Mouse (Mus musculus) forebrain, embryonic 15.5 days (tissue): ENCODE measurements around the gene Tnfsf8. TPM values are rescaled to one million over a fixed set of nuclear protein-coding genes. Genes with fewer than 3 reads are reported as not detected.

ENCODE experiments used
- ATAC-seq: fragments of 200-750 bp; cut with Nextera tagmentation; replicated peaks from 2 replicates; pipeline ENCODE4 v1.8.0; 2017; ENCODE audit warnings: mild to moderate bottlenecking, moderate TSS enrichment, moderate library complexity
- H3K27ac ChIP-seq: fragments of 300-500 bp; sonication (generic); replicated peaks from 2 replicates; pipeline ENCODE4 v1.5.1; 2015; ENCODE audit warnings: mild to moderate bottlenecking, inconsistent platforms
- H3K27me3 ChIP-seq: fragments of 300-500 bp; sonication (generic); 2 replicates; pipeline ENCODE4 v1.6.1; 2015; ENCODE audit warnings: inconsistent platforms
- H3K36me3 ChIP-seq: fragments of 300-500 bp; sonication (generic); 2 replicates; pipeline ENCODE4 v1.6.1; 2015; ENCODE audit warnings: mild to moderate bottlenecking, inconsistent platforms
- H3K4me1 ChIP-seq: fragments of 300-500 bp; sonication (generic); 2 replicates; pipeline ENCODE4 v1.6.1; 2015; ENCODE audit warnings: inconsistent platforms
- H3K4me2 ChIP-seq: fragments of 300-500 bp; sonication (generic); replicated peaks from 2 replicates; pipeline ENCODE4 v1.6.1; 2015; ENCODE audit warnings: mild to moderate bottlenecking, inconsistent platforms
- H3K4me3 ChIP-seq: fragments of 300-500 bp; sonication (generic); 2 replicates; pipeline ENCODE4 v1.5.1; 2015; ENCODE audit warnings: mild to moderate bottlenecking, inconsistent platforms
- H3K9ac ChIP-seq: fragments of 300-500 bp; sonication (generic); replicated peaks from 2 replicates; pipeline ENCODE4 v1.6.1; 2015; ENCODE audit warnings: mild to moderate bottlenecking, inconsistent platforms
- H3K9me3 ChIP-seq: fragments of 300-500 bp; sonication (generic); 2 replicates; pipeline ENCODE4 v1.6.1; 2016; ENCODE audit warnings: inconsistent platforms
- WGBS: fragments of 180-500 bp; shearing (Covaris S2); methylation state at CpG from one replicate; pipeline ENCODE4 v1.1.7; 2015; ENCODE audit warnings: mixed read lengths; 5-methylcytosine and 5-hydroxymethylcytosine counted together
- polyA plus RNA-seq: library from polyadenylated mRNA; unstranded; fragments of >200 nt; fragmentation: Nextera tagmentation; extraction: Ambion mirVana; gene quantifications from 2 replicates; pipeline ENCODE4 v1.2.1, GENCODE M21; 2015

The Tnfsf8 gene
- polyA plus RNA-seq, 1 experiment from 2014 or later = 0.05 TPM

- H3K9ac ChIP-seq = no peak overlapping the region
- H3K27me3 ChIP-seq = no peaks in the 10 kb centered on the region
- ATAC-seq = no peak
- no peaks in the 10 kb centered on the region for H3K9me3 ChIP-seq
- no peaks in the 10 kb centered on the region for H3K4me1 ChIP-seq
- H3K4me3 ChIP-seq = no peak overlapping the region
- WGBS = 82% methylated on average over 4 of the region's 4 CpGs
- no peak overlapping the region for H3K4me2 ChIP-seq
- H3K27ac ChIP-seq = no peak overlapping the region
- no peaks in the 10 kb centered on the region for H3K36me3 ChIP-seq
Observed at GRCm38 (mm10) chr4:63862092-63862697, 1.0 kb upstream of the Tnfsf8 start.

DNA sequence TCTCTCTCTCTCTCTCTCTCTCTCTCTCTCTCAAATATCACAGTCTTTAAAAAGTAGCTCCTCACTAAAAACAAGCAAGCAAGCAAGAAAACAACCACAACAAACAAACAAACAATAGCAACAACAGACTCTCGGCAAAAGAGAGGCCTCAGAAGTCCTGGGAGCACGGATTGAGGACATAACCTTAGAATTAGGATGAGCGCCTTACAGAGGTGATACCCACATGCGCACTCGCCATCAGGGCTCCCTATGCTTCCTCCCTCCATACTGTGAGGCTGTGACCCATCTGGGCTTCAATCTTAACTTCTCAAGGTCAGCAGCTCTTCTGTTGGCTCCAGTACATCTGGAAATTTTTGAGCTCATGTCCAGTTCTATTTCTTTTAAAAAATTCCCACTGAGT lies 911 bp downstream of the Tnfsf8 start:
- no peak for ATAC-seq
- Histone ChIP-seq H3K4me1 (no peaks in the 10 kb centered on the region), H3K27ac (no peak overlapping the region), H3K9me3 (no peaks in the 10 kb centered on the region), H3K27me3 (no peaks in the 10 kb centered on the region), H3K36me3 (no peaks in the 10 kb centered on the region), H3K9ac (no peak overlapping the region), H3K4me2 (no peak overlapping the region), H3K4me3 (no peak overlapping the region)
- 86% methylated on average over 5 of the region's 5 CpGs for WGBS

DNA sequence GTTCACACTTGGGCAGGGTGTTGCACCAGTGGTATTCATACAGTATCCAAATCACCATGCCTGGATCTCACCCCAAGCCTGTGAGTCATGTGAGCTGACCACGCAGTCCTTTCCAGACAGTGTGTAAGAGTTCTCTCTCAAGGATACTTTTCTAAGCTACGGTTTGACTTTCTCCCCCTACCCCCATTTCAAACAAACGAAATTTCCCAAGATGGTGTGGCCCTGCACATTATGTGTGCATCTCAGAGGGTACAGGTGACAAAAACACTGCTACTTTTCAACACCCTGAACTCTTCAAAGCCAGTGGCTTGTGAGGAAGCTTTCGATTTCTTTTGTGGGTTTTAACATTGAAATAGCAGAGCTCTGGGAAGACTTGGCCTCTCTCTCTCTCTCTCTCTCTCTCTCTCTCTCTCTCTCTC lies 1.4 kb downstream of the Tnfsf8 start:
- no peak overlapping the region for H3K4me3 ChIP-seq
- no peak overlapping the region for H3K27ac ChIP-seq
- no peaks in the 10 kb centered on the region for H3K27me3 ChIP-seq
- H3K4me2 ChIP-seq = no peak overlapping the region
- no peaks in the 10 kb centered on the region for H3K36me3 ChIP-seq
- no peaks in the 10 kb centered on the region for H3K4me1 ChIP-seq
- no peak overlapping the region for H3K9ac ChIP-seq
- no peak for ATAC-seq
- no peaks in the 10 kb centered on the region for H3K9me3 ChIP-seq
- 85% methylated on average over 4 of the region's 4 CpGs for WGBS

DNA sequence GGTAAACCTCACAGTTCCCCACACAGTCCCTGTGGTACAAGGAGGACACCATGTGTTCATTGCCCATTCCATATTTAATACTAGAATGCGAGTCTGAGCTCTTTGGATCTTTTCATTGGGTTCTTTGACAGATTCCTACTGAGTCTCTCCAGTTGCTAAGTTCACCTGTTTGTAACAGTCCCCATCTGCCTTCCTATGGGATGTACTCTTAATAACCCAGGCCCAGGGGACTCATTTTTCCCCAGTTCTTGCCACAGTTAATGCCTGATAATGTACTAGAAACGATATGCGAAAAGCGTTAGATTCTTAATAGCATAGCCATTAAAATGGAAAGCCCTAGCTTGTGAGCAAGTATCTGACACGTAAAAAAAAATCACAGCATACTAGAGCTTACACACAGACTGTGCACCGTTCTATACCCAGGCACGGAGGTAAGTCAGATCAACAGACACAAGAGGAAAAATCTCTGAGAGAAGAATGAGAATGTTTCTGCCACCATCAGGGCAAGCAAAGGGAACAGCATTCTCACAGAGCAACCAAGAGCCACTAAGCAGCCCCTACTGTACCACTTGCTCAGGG lies 2.4 kb downstream of the Tnfsf8 start:
- WGBS = 88% methylated on average over 7 of the region's 7 CpGs
- no peaks in the 10 kb centered on the region for H3K9me3 ChIP-seq
- no peaks in the 10 kb centered on the region for H3K27me3 ChIP-seq
- no peaks in the 10 kb centered on the region for H3K4me1 ChIP-seq
- H3K4me2 ChIP-seq = no peak overlapping the region
- H3K9ac ChIP-seq = no peak overlapping the region
- H3K27ac ChIP-seq = no peak overlapping the region
- ATAC-seq = no peak
- no peaks in the 10 kb centered on the region for H3K36me3 ChIP-seq
- no peak overlapping the region for H3K4me3 ChIP-seq

DNA sequence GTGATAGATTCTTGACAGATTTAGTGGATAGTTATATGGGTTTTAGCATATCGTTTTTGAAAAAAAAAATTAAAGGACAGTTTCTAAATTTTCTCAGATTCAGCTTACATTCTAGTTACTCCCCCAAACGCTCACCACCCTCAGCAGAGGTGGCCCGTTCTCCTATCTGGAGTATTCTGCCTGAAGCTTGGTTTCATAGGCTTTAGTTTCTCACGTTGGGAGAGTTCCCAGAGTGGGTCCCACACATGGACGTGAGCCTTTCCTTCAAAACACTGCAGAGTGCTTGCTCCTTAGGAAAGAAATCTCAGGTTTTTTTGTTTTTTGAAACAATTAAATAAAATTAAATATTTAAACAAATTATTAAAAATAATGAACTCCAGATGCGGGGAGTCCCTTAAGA lies 4.4 kb downstream of the Tnfsf8 start:
- Histone ChIP-seq H3K4me2 (no peak overlapping the region), H3K9ac (no peak overlapping the region), H3K9me3 (no peaks in the 10 kb centered on the region), H3K4me1 (no peaks in the 10 kb centered on the region), H3K4me3 (no peak overlapping the region), H3K27ac (no peak overlapping the region), H3K27me3 (no peaks in the 10 kb centered on the region), H3K36me3 (no peaks in the 10 kb centered on the region)
- 87% methylated on average over 6 of the region's 6 CpGs for WGBS
- ATAC-seq = no peak

- no peaks in the 10 kb centered on the region for H3K27me3 ChIP-seq
- no peaks in the 10 kb centered on the region for H3K9me3 ChIP-seq
- ATAC-seq = no peak
- H3K4me1 ChIP-seq = no peaks in the 10 kb centered on the region
- H3K4me3 ChIP-seq = no peak overlapping the region
- H3K9ac ChIP-seq = no peak overlapping the region
- H3K36me3 ChIP-seq = no peaks in the 10 kb centered on the region
- H3K4me2 ChIP-seq = no peak overlapping the region
- 93% methylated on average over 1 of the region's 1 CpGs for WGBS
- H3K27ac ChIP-seq = no peak overlapping the region
Observed at GRCm38 (mm10) chr4:63853782-63854386, 7.3 kb downstream of the Tnfsf8 start.

DNA sequence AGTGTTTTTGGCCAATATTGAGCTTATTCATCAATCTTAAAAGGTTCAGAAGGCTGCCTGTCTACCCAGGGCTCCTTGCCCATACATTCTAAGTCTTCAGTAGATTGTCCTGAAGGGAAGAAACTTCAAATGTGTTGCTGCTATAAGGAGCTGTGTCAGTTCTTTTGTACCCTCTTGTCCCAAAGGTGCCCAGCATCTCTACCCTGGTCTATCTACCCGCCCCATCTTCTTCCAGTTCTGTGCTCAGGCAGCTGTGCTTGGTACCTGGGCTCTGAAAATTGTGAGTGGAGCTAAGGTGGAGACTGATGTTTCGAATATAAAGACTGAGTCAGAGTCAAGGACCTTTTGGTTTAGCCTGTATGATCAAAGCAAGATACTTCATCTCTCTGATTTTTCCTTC lies 11.1 kb downstream of the Tnfsf8 start:
- 86% methylated on average over 2 of the region's 2 CpGs for WGBS
- Histone ChIP-seq H3K27ac (no peak overlapping the region), H3K36me3 (no peaks in the 10 kb centered on the region), H3K9me3 (no peaks in the 10 kb centered on the region), H3K27me3 (no peaks in the 10 kb centered on the region), H3K4me2 (no peak overlapping the region), H3K9ac (no peak overlapping the region), H3K4me3 (no peak overlapping the region), H3K4me1 (no peaks in the 10 kb centered on the region)
- ATAC-seq = no peak

DNA sequence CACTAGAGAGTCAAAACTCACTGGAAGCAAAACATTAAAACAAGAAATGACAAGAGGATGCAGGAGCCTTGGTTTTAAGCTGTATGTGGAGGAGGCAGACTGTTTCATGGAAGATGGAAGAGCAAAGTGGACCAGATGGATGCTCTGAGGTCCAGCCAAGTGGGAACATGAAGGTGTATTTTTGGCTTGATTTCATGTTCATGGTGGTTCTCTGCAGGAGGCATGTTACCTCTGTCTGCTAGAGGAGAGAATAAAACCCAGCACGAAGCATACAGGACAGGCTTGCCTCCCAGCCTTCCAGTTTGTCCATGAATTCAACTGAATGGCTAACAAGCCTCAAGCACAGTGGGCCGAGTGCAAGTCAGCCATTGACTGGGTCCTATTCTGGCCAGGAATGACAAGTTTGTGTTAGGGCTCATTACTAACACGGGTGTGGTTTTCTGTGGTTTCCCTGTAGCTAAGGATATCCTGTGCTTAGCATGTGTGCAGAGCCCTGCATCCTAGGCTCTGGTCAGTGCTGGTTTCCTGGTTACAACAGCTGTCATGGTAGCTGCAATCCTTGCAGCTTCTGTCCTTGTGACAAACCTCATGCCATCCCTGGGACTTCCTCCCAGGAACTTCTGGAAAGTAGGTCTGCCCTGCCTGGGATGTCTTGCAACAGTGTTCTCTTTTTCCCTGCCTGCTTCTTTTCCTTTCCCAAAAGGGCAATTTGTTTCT lies 14.1 kb downstream of the Tnfsf8 start:
- no peak overlapping the region for H3K27ac ChIP-seq
- H3K4me1 ChIP-seq = no peaks in the 10 kb centered on the region
- no peak overlapping the region for H3K4me2 ChIP-seq
- H3K9ac ChIP-seq = no peak overlapping the region
- H3K4me3 ChIP-seq = no peak overlapping the region
- WGBS = 68% methylated on average over 3 of the region's 3 CpGs
- no peaks in the 10 kb centered on the region for H3K36me3 ChIP-seq
- no peak for ATAC-seq
- H3K27me3 ChIP-seq = no peaks in the 10 kb centered on the region
- H3K9me3 ChIP-seq = no peaks in the 10 kb centered on the region

DNA sequence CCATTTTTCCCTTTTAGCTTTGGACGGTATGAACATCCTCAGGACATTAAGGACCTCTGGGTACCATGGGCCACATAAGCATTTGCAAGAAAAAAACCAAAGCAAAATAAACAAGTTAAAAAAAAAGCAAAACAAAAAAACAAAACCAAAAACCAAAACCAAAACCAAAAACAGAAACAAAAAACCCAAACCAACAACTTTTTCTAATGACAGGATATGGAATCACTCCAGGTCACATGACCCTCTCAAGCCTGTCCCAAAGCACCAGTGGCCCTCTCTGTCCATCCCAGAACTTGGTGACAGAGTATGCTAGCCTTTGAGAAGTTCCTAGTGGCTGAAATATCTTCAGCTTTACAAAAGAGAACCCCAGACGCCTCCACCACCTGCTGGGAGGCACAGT lies 15.4 kb downstream of the Tnfsf8 start:
- Histone ChIP-seq H3K9me3 (no peaks in the 10 kb centered on the region), H3K4me3 (no peak overlapping the region), H3K4me2 (no peak overlapping the region), H3K36me3 (no peaks in the 10 kb centered on the region), H3K27ac (no peak overlapping the region), H3K4me1 (no peaks in the 10 kb centered on the region), H3K9ac (no peak overlapping the region), H3K27me3 (no peaks in the 10 kb centered on the region)
- no peak for ATAC-seq
- WGBS = 60% methylated on average over 2 of the region's 2 CpGs

GRCm38 (mm10) chr4:63843924-63844323 lies 17.2 kb downstream of the Tnfsf8 start:
- H3K27me3 ChIP-seq = no peaks in the 10 kb centered on the region
- H3K36me3 ChIP-seq = no peaks in the 10 kb centered on the region
- WGBS = 26% methylated on average over 6 of the region's 6 CpGs
- no peak overlapping the region for H3K27ac ChIP-seq
- no peaks in the 10 kb centered on the region for H3K9me3 ChIP-seq
- no peak overlapping the region for H3K9ac ChIP-seq
- H3K4me1 ChIP-seq = no peaks in the 10 kb centered on the region
- no peak for ATAC-seq
- no peak overlapping the region for H3K4me3 ChIP-seq
- H3K4me2 ChIP-seq = no peak overlapping the region

GRCm38 (mm10) chr4:63842278-63842677 lies 18.9 kb downstream of the Tnfsf8 start:
- Histone ChIP-seq H3K4me3 (no peak overlapping the region), H3K9ac (no peak overlapping the region), H3K27me3 (no peaks in the 10 kb centered on the region), H3K9me3 (no peaks in the 10 kb centered on the region), H3K36me3 (no peaks in the 10 kb centered on the region), H3K4me2 (no peak overlapping the region), H3K4me1 (no peaks in the 10 kb centered on the region), H3K27ac (no peak overlapping the region)
- 67% methylated on average over 1 of the region's 1 CpGs for WGBS
- ATAC-seq = no peak

DNA sequence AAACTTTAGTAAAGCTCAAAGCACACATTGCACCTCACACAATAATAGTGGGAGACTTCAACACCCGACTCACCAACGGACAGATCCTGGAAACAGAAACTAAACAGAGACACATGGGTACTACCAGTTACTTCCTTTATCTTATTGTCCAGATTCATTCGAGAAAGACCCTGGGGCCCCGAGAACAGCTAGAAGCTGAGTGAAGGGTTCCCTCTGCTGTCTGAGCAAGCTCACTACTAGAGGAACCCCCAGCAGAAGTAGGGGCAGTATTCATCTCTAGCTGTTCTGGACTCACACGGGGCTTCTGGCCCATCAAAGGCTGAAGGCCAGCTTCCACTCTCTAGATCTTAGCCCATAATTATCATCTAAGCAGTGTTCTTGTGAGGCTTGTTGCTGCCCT lies 20.7 kb downstream of the Tnfsf8 start:
- no peak for ATAC-seq
- no peaks in the 10 kb centered on the region for H3K36me3 ChIP-seq
- H3K4me1 ChIP-seq = no peaks in the 10 kb centered on the region
- no peak overlapping the region for H3K4me3 ChIP-seq
- 52% methylated on average over 5 of the region's 5 CpGs for WGBS
- H3K9ac ChIP-seq = no peak overlapping the region
- H3K9me3 ChIP-seq = no peaks in the 10 kb centered on the region
- H3K4me2 ChIP-seq = no peak overlapping the region
- H3K27me3 ChIP-seq = no peaks in the 10 kb centered on the region
- no peak overlapping the region for H3K27ac ChIP-seq
